Mouse (Mus musculus) liver, embryonic 14.5 days (tissue): ENCODE measurements around the gene Jund. TPM values are rescaled to one million over a fixed set of nuclear protein-coding genes. Genes with fewer than 3 reads are reported as not detected.

Experiments used
- ATAC-seq: fragments of 200-750 bp; cut with Nextera tagmentation; 2 replicates; pipeline ENCODE4 v1.8.0; 2017; ENCODE audit warnings: moderate number of reproducible peaks, mild to moderate bottlenecking, moderate library complexity; ENCODE audit not compliant: insufficient read depth
- DNase-seq, 3 experiments: peaks; one replicate each; pipeline ENCODE4 v3.0.0-alpha.2; 2012 to 2013; ENCODE audit warnings: low read depth in 3 of 3, low spot score in 3 of 3
- H3K27ac ChIP-seq: fragments of 300-500 bp; sonication (generic); 2 replicates; pipeline ENCODE4 v1.5.1; 2014; ENCODE audit warnings: moderate library complexity, mild to moderate bottlenecking, control low read depth, inconsistent platforms
- H3K27me3 ChIP-seq: fragments of 300-500 bp; sonication (generic); 2 replicates; pipeline ENCODE4 v1.6.1; 2014; ENCODE audit warnings: mild to moderate bottlenecking, low read length, moderate library complexity; ENCODE audit not compliant: control insufficient read depth, insufficient read depth
- H3K36me3 ChIP-seq: fragments of 300-500 bp; sonication (generic); replicated peaks from 2 replicates; pipeline ENCODE4 v1.6.1; 2014; ENCODE audit warnings: low read depth; ENCODE audit not compliant: control insufficient read depth, insufficient read depth
- H3K4me1 ChIP-seq, 2 experiments: fragments of 200-500 bp in 1 of 2; fragments of 300-500 bp in 1 of 2; sonication (generic) in 1 of 2; replicated peaks; 2 replicates each; pipeline ENCODE4 v1.6.1; 2012 to 2014; ENCODE audit warnings: antibody characterized with exemption in 1 of 2, inconsistent platforms in 1 of 2, low read length in 1 of 2; ENCODE audit not compliant: control insufficient read depth in 2 of 2, insufficient read depth in 2 of 2
- H3K4me2 ChIP-seq: fragments of 300-500 bp; sonication (generic); 2 replicates; pipeline ENCODE4 v1.6.1; 2014; ENCODE audit warnings: low read depth, mild to moderate bottlenecking, control low read depth, moderate library complexity
- H3K4me3 ChIP-seq, 2 experiments: fragments of 200-500 bp in 1 of 2; fragments of 300-500 bp in 1 of 2; sonication (generic) in 1 of 2; 2 replicates each; pipeline ENCODE4 v1.5.1; 2012 to 2014; ENCODE audit warnings: low read depth in 2 of 2, low read length in 2 of 2, mild to moderate bottlenecking in 2 of 2, control low read depth in 1 of 2, inconsistent platforms in 1 of 2, moderate library complexity in 1 of 2; ENCODE audit not compliant: insufficient read depth in 1 of 2
- H3K9ac ChIP-seq: fragments of 300-500 bp; sonication (generic); replicated peaks from 2 replicates; pipeline ENCODE4 v1.6.1; 2014; ENCODE audit warnings: mild to moderate bottlenecking, control low read depth, moderate library complexity
- H3K9me3 ChIP-seq: fragments of 300-500 bp; sonication (generic); 2 replicates; pipeline ENCODE4 v1.6.1; 2016; ENCODE audit warnings: low read length, mixed read lengths; ENCODE audit not compliant: control insufficient read depth
- CTCF ChIP-seq: IDR thresholded peaks from 2 replicates; pipeline ENCODE4 v1.5.1; 2016; ENCODE audit warnings: antibody characterized with exemption, low read depth, control low read depth
- EP300 ChIP-seq: IDR thresholded peaks from 2 replicates; pipeline ENCODE4 v1.6.1; 2016; ENCODE audit warnings: antibody characterized with exemption, low read depth
- WGBS: fragments of 180-500 bp; shearing (Covaris S2); extraction: QIAGEN DNeasy Blood & Tissue Kit; methylation state at CpG from one replicate; pipeline ENCODE4 v1.1.7; 2014; ENCODE audit not compliant: insufficient replicate concordance; 5-methylcytosine and 5-hydroxymethylcytosine counted together
- polyA plus RNA-seq, 2 experiments: library from polyadenylated mRNA; depleted of rRNA in 1 of 2; stranded (reverse) in 1 of 2; unstranded in 1 of 2; fragments of >200 nt; fragmentation: Nextera tagmentation in 1 of 2; extraction: Ambion mirVana in 1 of 2; gene quantifications; 2 replicates each; pipeline versions ENCODE4 v1.2.1 to v1.2.3; 2012 to 2014

The Jund gene
- polyA plus RNA-seq, 2 experiments, result 20.3 to 29.4 TPM

- Histone ChIP-seq H3K9me3 (no peaks in the 10 kb centered on the region), H3K27ac (peak overlapping the region; percentile 74), H3K36me3 (no peaks in the 10 kb centered on the region; the same call in 1 of the 2 replicates), H3K4me3 (peak overlapping the region; percentile 82 to 84), H3K27me3 (no peaks in the 10 kb centered on the region), H3K4me2 (peak overlapping the region; percentile 97), H3K9ac (peak overlapping the region; percentile 89), H3K4me1 (peaks cover 11 to 24% of the 10 kb centered on the region in 2 experiments)
- DNase-seq (peak; percentile 76 to 80 (median 79)), ATAC-seq (peak; percentile 93)
- WGBS, result 1% methylated on average over 44 of the region's 44 CpGs
- no peak for TF ChIP-seq EP300
- no peak for TF ChIP-seq CTCF
These were observed 39.0 kb upstream of the Jund start for GRCm38 (mm10) chr8:70659604-70660272.

GRCm38 (mm10) chr8:70660273-70660725, 38.5 kb upstream of the Jund start, which contains the start of gene Pgpep1:
TSS of gene Pgpep1 (minus strand) at chr8:70660388.
- TF ChIP-seq EP300, result no peak
- no peak for TF ChIP-seq CTCF
- Histone ChIP-seq H3K27ac (peak within 1 kb of the TSS; percentile 74), H3K27me3 (no peaks in the 10 kb centered on the region), H3K9ac (peak within 1 kb of the TSS; percentile 89), H3K4me3 (peak within 1 kb of the TSS; percentile 82 to 84), H3K36me3 (no peaks in the 10 kb centered on the region; the same call in 1 of the 2 replicates), H3K4me1 (peaks cover 11 to 24% of the 10 kb centered on the region in 2 experiments), H3K4me2 (peak within 1 kb of the TSS; percentile 97), H3K9me3 (no peaks in the 10 kb centered on the region)
- 6% methylated on average over 14 of the region's 14 CpGs for WGBS
- peak; percentile 40 for ATAC-seq
- no peak for DNase-seq

GRCm38 (mm10) chr8:70663691-70664090, 35.1 kb upstream of the Jund start:
- no peak overlapping the region for H3K27ac ChIP-seq
- H3K4me3 ChIP-seq, result no peak overlapping the region
- DNase-seq (no peak), ATAC-seq (no peak)
- no peak overlapping the region for H3K4me2 ChIP-seq
- TF ChIP-seq CTCF, result no peak
- no peak for TF ChIP-seq EP300
- no peak overlapping the region for H3K9ac ChIP-seq
- no peaks in the 10 kb centered on the region for H3K36me3 ChIP-seq
- 74% methylated on average over 4 of the region's 4 CpGs for WGBS
- H3K4me1 ChIP-seq, result peaks cover 18 to 33% of the 10 kb centered on the region in 2 experiments
- H3K27me3 ChIP-seq, result no peaks in the 10 kb centered on the region
- H3K9me3 ChIP-seq, result no peaks in the 10 kb centered on the region

GRCm38 (mm10) chr8:70664631-70665030, 34.1 kb upstream of the Jund start:
- Histone ChIP-seq H3K36me3 (no peaks in the 10 kb centered on the region), H3K4me2 (no peak overlapping the region), H3K27ac (no peak overlapping the region), H3K27me3 (no peaks in the 10 kb centered on the region), H3K9me3 (no peaks in the 10 kb centered on the region), H3K9ac (no peak overlapping the region), H3K4me3 (no peak overlapping the region), H3K4me1 (peaks cover 18 to 30% of the 10 kb centered on the region in 2 experiments)
- no peak for DNase-seq
- no peak for ATAC-seq
- WGBS, result 58% methylated on average over 3 of the region's 3 CpGs
- no peak for TF ChIP-seq EP300
- no peak for TF ChIP-seq CTCF

GRCm38 (mm10) chr8:70665599-70665998, 33.1 kb upstream of the Jund start:
- TF ChIP-seq EP300 (no peak), CTCF (no peak)
- DNase-seq (no peak), ATAC-seq (peak; percentile 42; the same call in 1 of the 2 replicates)
- H3K4me2 ChIP-seq, result no peak overlapping the region
- H3K27me3 ChIP-seq, result no peaks in the 10 kb centered on the region
- H3K27ac ChIP-seq, result no peak overlapping the region
- H3K36me3 ChIP-seq, result no peaks in the 10 kb centered on the region
- peaks cover 10 to 22% of the 10 kb centered on the region in 2 experiments for H3K4me1 ChIP-seq
- WGBS, result 68% methylated on average over 2 of the region's 2 CpGs
- H3K9me3 ChIP-seq, result no peaks in the 10 kb centered on the region
- H3K9ac ChIP-seq, result no peak overlapping the region
- no peak overlapping the region for H3K4me3 ChIP-seq
